Mouse (Mus musculus) fibroblast of lung, adult 2 months (primary cell): Measurements from ENCODE around the gene Brca1.
"Not testable (repeated sequence)": the region's sequence is repeated elsewhere in the genome, so short reads cannot be mapped to it uniquely, and the experiment has no call there.

Experiments used
- DNase-seq: peaks from one replicate; pipeline ENCODE4 v3.0.0-alpha.2; 2011; ENCODE audit warnings: low read depth

Brca1 gene

GRCm38 (mm10) chr11:101543533-101543932, 8.2 kb downstream of the Brca1 start:
- DNase-seq, result no peak

- DNase-seq, result no peak
Measured at GRCm38 (mm10) chr11:101526686-101527085, 25.1 kb downstream of the Brca1 start.

- DNase-seq, result no peak
Measured at GRCm38 (mm10) chr11:101525936-101526595, 25.7 kb downstream of the Brca1 start.

- DNase-seq, result no peak
Measured at GRCm38 (mm10) chr11:101525056-101525455, 26.7 kb downstream of the Brca1 start.

- no peak for DNase-seq
Measured at GRCm38 (mm10) chr11:101524446-101524845, 27.3 kb downstream of the Brca1 start.

- DNase-seq, result no peak
Measured at GRCm38 (mm10) chr11:101519364-101519763, 32.4 kb downstream of the Brca1 start.

- no peak for DNase-seq
Measured at GRCm38 (mm10) chr11:101518937-101519336, 32.8 kb downstream of the Brca1 start.

GRCm38 (mm10) chr11:101507090-101507489, 44.7 kb downstream of the Brca1 start:
- DNase-seq, result no peak

GRCm38 (mm10) chr11:101506269-101506780, 45.4 kb downstream of the Brca1 start:
- no peak for DNase-seq

- no peak for DNase-seq
Measured at GRCm38 (mm10) chr11:101486126-101486525, 65.6 kb downstream of the Brca1 start.

GRCm38 (mm10) chr11:101485509-101486028, 66.2 kb downstream of the Brca1 start:
- no peak for DNase-seq

- no peak for DNase-seq
Measured at GRCm38 (mm10) chr11:101484814-101485213, 66.9 kb downstream of the Brca1 start.

GRCm38 (mm10) chr11:101484245-101484644, 67.5 kb downstream of the Brca1 start:
- DNase-seq, result no peak

- no peak for DNase-seq
Measured at GRCm38 (mm10) chr11:101483804-101484203, 68.0 kb downstream of the Brca1 start.

- no peak for DNase-seq
Measured at GRCm38 (mm10) chr11:101480912-101481311, 70.8 kb downstream of the Brca1 start.

GRCm38 (mm10) chr11:101479171-101479635, 72.6 kb downstream of the Brca1 start:
- DNase-seq, result no peak

- DNase-seq, result no peak
Measured at GRCm38 (mm10) chr11:101477552-101478211, 74.1 kb downstream of the Brca1 start.

GRCm38 (mm10) chr11:101477194-101477551, 74.6 kb downstream of the Brca1 start:
- no peak for DNase-seq

GRCm38 (mm10) chr11:101476361-101476760, 75.4 kb downstream of the Brca1 start:
- not testable (repeated sequence) for DNase-seq

- no peak for DNase-seq
Measured at GRCm38 (mm10) chr11:101474298-101474697, 77.5 kb downstream of the Brca1 start.

- not testable (repeated sequence) for DNase-seq
Measured at GRCm38 (mm10) chr11:101473686-101474085, 78.1 kb downstream of the Brca1 start.

GRCm38 (mm10) chr11:101472336-101472735, 79.4 kb downstream of the Brca1 start:
- no peak for DNase-seq

- no peak for DNase-seq
Measured at GRCm38 (mm10) chr11:101471926-101472325, 79.8 kb downstream of the Brca1 start.
